Mouse (Mus musculus) limb, embryonic 12.5 days (tissue): ENCODE measurements around the gene Fuz. TPM values are rescaled to one million over a fixed set of nuclear protein-coding genes. Genes with fewer than 3 reads are reported as not detected.

ENCODE experiments used
- ATAC-seq: fragments of 200-750 bp; cut with Nextera tagmentation; 2 replicates; pipeline ENCODE4 v1.8.0; 2017; ENCODE audit warnings: low read depth, moderate TSS enrichment; ENCODE audit not compliant: insufficient number of reproducible peaks, insufficient read depth, low FRiP score, low TSS enrichment
- H3K27ac ChIP-seq: fragments of 300-500 bp; sonication (generic); 2 replicates; pipeline ENCODE4 v1.5.1; 2016; ENCODE audit warnings: mild to moderate bottlenecking, moderate library complexity
- H3K27me3 ChIP-seq: fragments of 300-500 bp; sonication (generic); 2 replicates; pipeline ENCODE4 v1.6.1; 2016; ENCODE audit warnings: mild to moderate bottlenecking, moderate library complexity
- H3K36me3 ChIP-seq: fragments of 300-500 bp; sonication (generic); 2 replicates; pipeline ENCODE4 v1.6.1; 2016; ENCODE audit warnings: mild to moderate bottlenecking, moderate library complexity
- H3K4me1 ChIP-seq: fragments of 300-500 bp; sonication (generic); replicated peaks from 2 replicates; pipeline ENCODE4 v1.6.1; 2016
- H3K4me2 ChIP-seq: fragments of 300-500 bp; sonication (generic); 2 replicates; pipeline ENCODE4 v1.6.1; 2016; ENCODE audit warnings: mild to moderate bottlenecking, moderate library complexity
- H3K4me3 ChIP-seq: fragments of 300-500 bp; sonication (generic); replicated peaks from 2 replicates; pipeline ENCODE4 v1.5.1; 2016; ENCODE audit warnings: mild to moderate bottlenecking
- H3K9ac ChIP-seq: fragments of 300-500 bp; sonication (generic); replicated peaks from 2 replicates; pipeline ENCODE4 v1.6.1; 2016; ENCODE audit warnings: mild to moderate bottlenecking, moderate library complexity
- H3K9me3 ChIP-seq: fragments of 300-500 bp; sonication (generic); 2 replicates; pipeline ENCODE4 v1.6.1; 2016; ENCODE audit warnings: mild to moderate bottlenecking, moderate library complexity
- WGBS: fragments of 180-500 bp; shearing (Covaris S2); methylation state at CpG from one replicate; pipeline ENCODE4 v1.1.7; 2016; 5-methylcytosine and 5-hydroxymethylcytosine counted together
- polyA plus RNA-seq: library from polyadenylated mRNA; unstranded; fragments of >200 nt; fragmentation: Nextera tagmentation; extraction: Ambion mirVana; gene quantifications from 2 replicates; pipeline ENCODE4 v1.2.1, GENCODE M21; 2016

Gene Fuz
- polyA plus RNA-seq, 1 experiment from 2014 or later = 21.6 TPM

GRCm38 (mm10) chr7:44853065-44853464 lies 42.8 kb upstream of the Fuz start:
- no peak overlapping the region for H3K4me3 ChIP-seq

GRCm38 (mm10) chr7:44853596-44854355 lies 42.1 kb upstream of the Fuz start:
- H3K9ac ChIP-seq = peak overlapping the region; percentile 66
- H3K36me3 ChIP-seq = peaks cover 22% of the 10 kb centered on the region
- peaks cover 56% of the 10 kb centered on the region for H3K4me1 ChIP-seq
- peak overlapping the region; percentile 89 for H3K27ac ChIP-seq
- no peaks in the 10 kb centered on the region for H3K27me3 ChIP-seq
- H3K4me3 ChIP-seq = peak overlapping the region; percentile 52
- H3K9me3 ChIP-seq = no peaks in the 10 kb centered on the region
- ATAC-seq = no peak
- 36% methylated on average over 26 of the region's 26 CpGs for WGBS
- H3K4me2 ChIP-seq = peak overlapping the region; percentile 91

More at GRCm38 (mm10) chr7:44853065-44853464, 42.8 kb upstream of the Fuz start:
- Histone ChIP-seq H3K27ac (no peak overlapping the region), H3K4me2 (no peak overlapping the region), H3K27me3 (no peaks in the 10 kb centered on the region), H3K4me1 (peaks cover 49% of the 10 kb centered on the region), H3K9ac (no peak overlapping the region), H3K36me3 (peaks cover 19% of the 10 kb centered on the region), H3K9me3 (no peaks in the 10 kb centered on the region)
- ATAC-seq = no peak
- 94% methylated on average over 2 of the region's 2 CpGs for WGBS

GRCm38 (mm10) chr7:44854356-44855031 lies 41.4 kb upstream of the Fuz start:
- ATAC-seq = 0 out of 2 replicates have a peak, but pooled peaks have one; percentile 19
- Histone ChIP-seq H3K36me3 (peaks cover 23% of the 10 kb centered on the region), H3K9ac (peak overlapping the region; percentile 66), H3K9me3 (no peaks in the 10 kb centered on the region), H3K27ac (peak overlapping the region; percentile 89), H3K4me1 (peaks cover 56% of the 10 kb centered on the region), H3K4me3 (peak overlapping the region; percentile 52), H3K4me2 (peak overlapping the region; percentile 91), H3K27me3 (no peaks in the 10 kb centered on the region)
- under 1% methylated on average over 45 of the region's 45 CpGs for WGBS

GRCm38 (mm10) chr7:44855036-44855435 lies 40.8 kb upstream of the Fuz start:
- H3K4me1 ChIP-seq = peaks cover 56% of the 10 kb centered on the region
- H3K4me3 ChIP-seq = peak overlapping the region; percentile 52
- H3K4me2 ChIP-seq = peak overlapping the region; percentile 91
- H3K9ac ChIP-seq = peak overlapping the region; percentile 66
- H3K36me3 ChIP-seq = peaks cover 28% of the 10 kb centered on the region
- WGBS = 44% methylated on average over 10 of the region's 10 CpGs
- ATAC-seq = no peak
- H3K9me3 ChIP-seq = no peaks in the 10 kb centered on the region
- no peaks in the 10 kb centered on the region for H3K27me3 ChIP-seq
- H3K27ac ChIP-seq = peak overlapping the region; percentile 89

GRCm38 (mm10) chr7:44856265-44856916 lies 39.5 kb upstream of the Fuz start:
- H3K4me1 ChIP-seq = peaks cover 50% of the 10 kb centered on the region

GRCm38 (mm10) chr7:44857042-44857552 lies 38.8 kb upstream of the Fuz start, which contains the start of gene Pnkp:
TSS of gene Pnkp (plus strand) at chr7:44857139.
- Histone ChIP-seq H3K36me3 (peaks cover 32% of the 10 kb centered on the region), H3K4me3 (peak within 1 kb of the TSS; percentile 67), H3K4me1 (peaks cover 50% of the 10 kb centered on the region), H3K27me3 (no peaks in the 10 kb centered on the region), H3K4me2 (peak within 1 kb of the TSS; percentile 88), H3K27ac (peak within 1 kb of the TSS; percentile 89), H3K9me3 (no peaks in the 10 kb centered on the region), H3K9ac (peak within 1 kb of the TSS; percentile 73)
- WGBS = under 1% methylated on average over 32 of the region's 32 CpGs
- peak; percentile 5; the same call in 1 of the 2 replicates for ATAC-seq

More at GRCm38 (mm10) chr7:44856265-44856916, 39.5 kb upstream of the Fuz start:
- Histone ChIP-seq H3K9ac (peak overlapping the region; percentile 73; the same call in 1 of the 2 replicates), H3K4me2 (peak overlapping the region; percentile 88), H3K36me3 (peaks cover 31% of the 10 kb centered on the region), H3K27ac (peak overlapping the region; percentile 89), H3K9me3 (no peaks in the 10 kb centered on the region), H3K4me3 (peak overlapping the region; percentile 67), H3K27me3 (no peaks in the 10 kb centered on the region)
- no peak for ATAC-seq
- WGBS = 63% methylated on average over 9 of the region's 9 CpGs

- peak overlapping the region; percentile 73; the same call in 1 of the 2 replicates for H3K9ac ChIP-seq
- H3K4me2 ChIP-seq = peak overlapping the region; percentile 88
- peaks cover 33% of the 10 kb centered on the region for H3K36me3 ChIP-seq
- peak overlapping the region; percentile 67 for H3K4me3 ChIP-seq
- no peaks in the 10 kb centered on the region for H3K9me3 ChIP-seq
- H3K4me1 ChIP-seq = peaks cover 45% of the 10 kb centered on the region
- peak overlapping the region; percentile 50; the same call in 1 of the 2 replicates for H3K27ac ChIP-seq
- no peak for ATAC-seq
- H3K27me3 ChIP-seq = no peaks in the 10 kb centered on the region
- 23% methylated on average over 8 of the region's 8 CpGs for WGBS
Measured at GRCm38 (mm10) chr7:44857905-44858304, 38.0 kb upstream of the Fuz start.

GRCm38 (mm10) chr7:44859896-44860295 lies 36.0 kb upstream of the Fuz start:
- H3K36me3 ChIP-seq = peaks cover 50% of the 10 kb centered on the region
- H3K27me3 ChIP-seq = no peaks in the 10 kb centered on the region
- WGBS = 92% methylated on average over 11 of the region's 11 CpGs
- no peak overlapping the region for H3K9ac ChIP-seq
- peaks cover 30% of the 10 kb centered on the region for H3K4me1 ChIP-seq
- no peak for ATAC-seq
- H3K4me3 ChIP-seq = no peak overlapping the region
- no peak overlapping the region for H3K4me2 ChIP-seq
- H3K9me3 ChIP-seq = no peaks in the 10 kb centered on the region
- no peak overlapping the region for H3K27ac ChIP-seq

- Histone ChIP-seq H3K4me1 (peaks cover 33% of the 10 kb centered on the region), H3K9me3 (no peaks in the 10 kb centered on the region), H3K4me3 (no peak overlapping the region), H3K9ac (no peak overlapping the region), H3K36me3 (peaks cover 59% of the 10 kb centered on the region), H3K27me3 (no peaks in the 10 kb centered on the region), H3K27ac (peak overlapping the region; percentile 64), H3K4me2 (no peak overlapping the region)
- ATAC-seq = no peak
- 63% methylated on average over 22 of the region's 22 CpGs for WGBS
Measured at GRCm38 (mm10) chr7:44860576-44861428, 35.1 kb upstream of the Fuz start.

GRCm38 (mm10) chr7:44861429-44861816 lies 34.5 kb upstream of the Fuz start:
- 86% methylated on average over 14 of the region's 14 CpGs for WGBS
- Histone ChIP-seq H3K4me2 (no peak overlapping the region), H3K27ac (0 out of 2 replicates have a peak overlapping the region, but pooled peaks have one; percentile 64), H3K4me1 (peaks cover 37% of the 10 kb centered on the region), H3K9me3 (no peaks in the 10 kb centered on the region), H3K36me3 (peaks cover 66% of the 10 kb centered on the region), H3K4me3 (no peak overlapping the region), H3K9ac (no peak overlapping the region), H3K27me3 (no peaks in the 10 kb centered on the region)
- ATAC-seq = no peak
